ENCODE assay signal across 8 mouse cellular contexts in the genomic region with DNA sequence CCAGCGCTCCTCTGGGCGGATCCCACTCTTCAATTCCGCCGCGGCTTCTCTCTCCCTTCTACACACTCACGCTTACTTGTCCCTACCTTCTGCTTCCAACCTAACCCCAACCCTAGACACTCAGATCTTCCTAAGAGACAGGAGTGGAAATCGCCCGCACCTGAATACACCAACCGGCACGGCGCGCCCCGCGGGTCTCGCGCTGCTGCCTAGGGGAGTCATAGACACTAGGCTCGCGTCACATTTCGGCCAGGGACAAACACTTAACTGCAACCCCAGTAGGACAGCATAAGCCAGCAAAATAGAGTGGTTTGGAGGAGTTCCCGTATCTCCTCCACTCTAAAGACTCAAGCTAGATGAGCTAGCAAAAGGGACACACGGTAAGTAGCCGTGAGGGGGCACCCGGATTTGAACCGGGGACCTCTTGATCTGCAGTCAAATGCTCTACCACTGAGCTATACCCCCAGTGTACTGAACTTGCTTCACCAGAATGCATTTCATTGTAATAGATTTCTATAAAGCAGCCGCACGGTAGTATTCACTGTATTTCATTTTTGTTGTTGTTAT. TPM values are rescaled to one million over a fixed set of nuclear protein-coding genes. Genes with fewer than 3 reads are reported as not detected.
DNase-seq lines count a peak whose midpoint lies in the region; ATAC-seq lines count a peak whose summit lies in the region.

No protein-coding gene starts in this region.

- intact Hi-C loops in gastrocnemius, postnatal 14 days (cut with DNase I; ENCODE audit: low total_unique reads): no loop called here
- intact Hi-C loops in left cerebral cortex, postnatal 10 days (cut with DNase I): loop anchor here (1.0 to 5.0 kb wide), 3 partner anchors 51 to 191 kb away; partner anchors contain the start of gene Lasp1

- peak; percentile 92 for DNase-seq in adrenal gland, adult 2 months
- peak; percentile 96 for DNase-seq in embryo, embryonic 10.5 days (ENCODE audit: low spot score)
- peak; percentile 82 for DNase-seq in gastrocnemius, postnatal 14 days
- peak; percentile 85 to 89 for DNase-seq in left cerebral cortex, postnatal 10 days (ENCODE audit: extremely low spot score in 1 of 2, low spot score in 2 of 2)
- DNase-seq in right cerebral cortex, postnatal 10 days (ENCODE audit: low spot score in 2 of 2): peak; percentile 89 to 91
- DNase-seq in urinary bladder, postnatal 36 days (ENCODE audit: low spot score in 2 of 2): peak; percentile 75 to 86

- peak; percentile 75 for ATAC-seq in inflammation-experienced regulatory T-cells, adult 6 months
- peak; percentile 50 for ATAC-seq in megakaryocyte progenitor cell, adult 5-6 weeks (replicated peaks; ENCODE audit: poor library complexity)

RNA-seq across cellular contexts. Expression of gene Plxdc1, which starts 2.4 kb away (rescaled TPM):
- 10 to 100 TPM; 17.5 to 22.2 TPM for total RNA-seq in adrenal gland, adult 2 months (2021)
- polyA plus RNA-seq in adrenal gland, adult 2 months (2012; rRNA removed): 11.0 and 13.7 TPM in 2 replicates
- total RNA-seq in gastrocnemius, postnatal 14 days (2021): 1 to 10 TPM; 6.2 to 8.0 TPM
- 1 to 10 TPM; 1.1 to 8.5 (median 2.2) TPM for polyA plus RNA-seq in inflammation-experienced regulatory T-cells, adult 6 months (2017; shearing (Covaris generic))
- total RNA-seq in left cerebral cortex, postnatal 10 days (2021): 1 to 10 TPM; 5.9 to 8.3 TPM
- 2.3 and 3.0 TPM in 2 replicates for total RNA-seq in megakaryocyte progenitor cell, adult 5-6 weeks (2015)
- total RNA-seq in megakaryocyte progenitor cell, adult 5-6 weeks (2017): 0.92 and 1.0 TPM in 2 replicates

RNA-seq across cellular contexts. Expression of gene Arl5c, which starts 7.4 kb away (rescaled TPM):
- total RNA-seq in adrenal gland, adult 2 months (2021): 1 to 10 TPM in 1 of 2 experiments, under 1 TPM in 1; 0.29 to 1.2 TPM
- polyA plus RNA-seq in adrenal gland, adult 2 months (2012; rRNA removed): 0.43 and 0.87 TPM in 2 replicates
- under 1 TPM; 0.64 to 0.75 TPM for total RNA-seq in gastrocnemius, postnatal 14 days (2021)
- polyA plus RNA-seq in inflammation-experienced regulatory T-cells, adult 6 months (2017; shearing (Covaris generic)): 10 to 100 TPM; 43.8 to 60.5 (median 53.2) TPM
- 1 to 10 TPM; 2.6 to 3.7 TPM for total RNA-seq in left cerebral cortex, postnatal 10 days (2021)
- 3.9 and 6.1 TPM in 2 replicates for total RNA-seq in megakaryocyte progenitor cell, adult 5-6 weeks (2015)
- total RNA-seq in megakaryocyte progenitor cell, adult 5-6 weeks (2017): 2.5 and 7.6 TPM in 2 replicates

RNA-seq across cellular contexts. Expression of gene Cacnb1, which starts 34.2 kb away (rescaled TPM):
- total RNA-seq in adrenal gland, adult 2 months (2021): 1 to 10 TPM; 6.9 to 9.6 TPM
- polyA plus RNA-seq in adrenal gland, adult 2 months (2012; rRNA removed): 14.4 and 14.5 TPM in 2 replicates
- 100 to 1,000 TPM; 281 to 311 TPM for total RNA-seq in gastrocnemius, postnatal 14 days (2021)
- polyA plus RNA-seq in inflammation-experienced regulatory T-cells, adult 6 months (2017; shearing (Covaris generic)): 1 to 10 TPM; 1.5 to 2.7 (median 2.4) TPM
- total RNA-seq in left cerebral cortex, postnatal 10 days (2021): 100 to 1,000 TPM; 118 to 121 TPM
- total RNA-seq in megakaryocyte progenitor cell, adult 5-6 weeks (2015): 0.17 and 1.2 TPM in 2 replicates
- 0.41 and 0.92 TPM in 2 replicates for total RNA-seq in megakaryocyte progenitor cell, adult 5-6 weeks (2017)

RNA-seq across cellular contexts. Expression of gene Rpl19, which starts 37.9 kb away (rescaled TPM):
- 1,000 to 10,000 TPM; 1,223 to 1,284 TPM for total RNA-seq in adrenal gland, adult 2 months (2021)
- polyA plus RNA-seq in adrenal gland, adult 2 months (2012; rRNA removed): 128 and 129 TPM in 2 replicates
- 100 to 1,000 TPM; 628 to 686 TPM for total RNA-seq in gastrocnemius, postnatal 14 days (2021)
- polyA plus RNA-seq in inflammation-experienced regulatory T-cells, adult 6 months (2017; shearing (Covaris generic)): 1,000 to 10,000 TPM; 2,465 to 4,071 (median 3,234) TPM
- 100 to 1,000 TPM; 571 to 605 TPM for total RNA-seq in left cerebral cortex, postnatal 10 days (2021)
- 3,659 and 3,794 TPM in 2 replicates for total RNA-seq in megakaryocyte progenitor cell, adult 5-6 weeks (2015)
- 1,648 and 1,816 TPM in 2 replicates for total RNA-seq in megakaryocyte progenitor cell, adult 5-6 weeks (2017)

Comparison
In these comparisons a context has a peak if more than half of its experiments do, and no peak if none do; other contexts are left out.
1. Peak in every context shown above with its lines: DNase-seq and ATAC-seq.
2. RNA of gene Cacnb1, which starts 34.2 kb away (total RNA-seq): 281 to 311 TPM in gastrocnemius, postnatal 14 days and 118 to 121 TPM in left cerebral cortex, postnatal 10 days; 6.9 to 9.6 TPM in adrenal gland, adult 2 months and 0.17 to 1.2 TPM in megakaryocyte progenitor cell, adult 5-6 weeks; every median in the first group is over 10 times any median in the second.